Mouse (Mus musculus) ES-E14 (cell line): ENCODE data around the gene Gm3404.
"Not testable (repeated sequence)": the region's sequence is repeated elsewhere in the genome, so short reads cannot be mapped to it uniquely, and the experiment has no call there.

Experiments
- MAFK ChIP-seq: IDR thresholded peaks from 2 replicates; pipeline ENCODE4 v1.6.1; 2014; ENCODE audit warnings: mild to moderate bottlenecking, low read depth, low read length, inconsistent platforms; ENCODE audit not compliant: insufficient read depth
- ZNF384 ChIP-seq: IDR thresholded peaks from 2 replicates; pipeline ENCODE4 v1.6.1; 2012; ENCODE audit warnings: low read depth, low read length, inconsistent platforms

DNA sequence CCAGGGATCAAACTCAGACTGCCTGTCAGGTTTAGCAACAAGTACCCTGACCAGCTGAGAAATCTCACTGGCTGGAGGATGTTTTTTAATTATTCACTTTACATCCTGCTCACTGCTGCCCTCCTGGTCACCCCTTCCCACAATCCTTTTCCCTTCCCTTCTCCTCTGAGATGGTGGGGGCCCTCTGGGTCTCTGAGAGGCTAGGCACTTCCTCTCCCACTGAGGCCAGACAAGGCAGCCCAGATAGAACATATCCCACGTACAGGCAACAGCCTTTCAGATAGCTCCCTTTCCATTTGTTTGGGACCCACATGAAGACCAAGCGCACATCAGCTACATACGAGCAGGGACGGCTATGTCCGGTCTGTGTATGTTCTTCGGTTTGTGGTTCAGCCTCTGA, 44.6 kb downstream of the Gm3404 start:
- not testable (repeated sequence) for TF ChIP-seq MAFK, ZNF384
